Mouse (Mus musculus) lung, embryonic 14.5 days (tissue): ENCODE measurements around the gene Tnni3k. TPM values are rescaled to one million over a fixed set of nuclear protein-coding genes. Genes with fewer than 3 reads are reported as not detected.

Experiments used
- ATAC-seq: fragments of 200-750 bp; cut with Nextera tagmentation; 2 replicates; pipeline ENCODE4 v1.8.0; 2017; ENCODE audit warnings: mild to moderate bottlenecking, moderate TSS enrichment, moderate library complexity; ENCODE audit not compliant: insufficient read depth
- DNase-seq: peaks from one replicate; pipeline ENCODE4 v3.0.0-alpha.2; 2015
- H3K27ac ChIP-seq: fragments of 300-500 bp; sonication (generic); 2 replicates; pipeline ENCODE4 v1.5.1; 2014; ENCODE audit warnings: low read depth, mild to moderate bottlenecking, moderate library complexity
- H3K27me3 ChIP-seq: fragments of 300-500 bp; sonication (generic); 2 replicates; pipeline ENCODE4 v1.6.1; 2014; ENCODE audit warnings: low read length, control low read depth; ENCODE audit not compliant: insufficient read depth
- H3K36me3 ChIP-seq: fragments of 300-500 bp; sonication (generic); 2 replicates; pipeline ENCODE4 v1.6.1; 2014; ENCODE audit warnings: control low read depth; ENCODE audit not compliant: insufficient read depth
- H3K4me1 ChIP-seq: fragments of 300-500 bp; sonication (generic); 2 replicates; pipeline ENCODE4 v1.6.1; 2014; ENCODE audit warnings: antibody characterized with exemption, control low read depth; ENCODE audit not compliant: insufficient read depth
- H3K4me2 ChIP-seq: fragments of 300-500 bp; sonication (generic); 2 replicates; pipeline ENCODE4 v1.6.1; 2014; ENCODE audit warnings: mild to moderate bottlenecking
- H3K4me3 ChIP-seq: fragments of 300-500 bp; sonication (generic); 2 replicates; pipeline ENCODE4 v1.5.1; 2014; ENCODE audit warnings: low read depth, low read length
- H3K9ac ChIP-seq: fragments of 300-500 bp; sonication (generic); 2 replicates; pipeline ENCODE4 v1.6.1; 2014
- H3K9me3 ChIP-seq: fragments of 300-500 bp; sonication (generic); 2 replicates; pipeline ENCODE4 v1.6.1; 2016; ENCODE audit warnings: low read depth, low read length, control low read depth
- CTCF ChIP-seq: IDR thresholded peaks from 2 replicates; pipeline ENCODE4 v1.5.1; 2016; ENCODE audit warnings: antibody characterized with exemption, low read depth
- WGBS: fragments of 180-500 bp; shearing (Covaris S2); extraction: QIAGEN DNeasy Blood & Tissue Kit; methylation state at CpG from one replicate; pipeline ENCODE4 v1.1.7; 2014; 5-methylcytosine and 5-hydroxymethylcytosine counted together
- polyA plus RNA-seq: library from polyadenylated mRNA; unstranded; fragments of >200 nt; fragmentation: Nextera tagmentation; extraction: Ambion mirVana; gene quantifications from 2 replicates; pipeline ENCODE4 v1.2.1, GENCODE M21; 2014

Tnni3k gene
- polyA plus RNA-seq, 1 experiment from 2014 or later, result not detected

GRCm38 (mm10) chr3:154893225-154893624 is 162.0 kb downstream of the Tnni3k start:
- no peak for TF ChIP-seq CTCF
- H3K4me3 ChIP-seq, result no peak overlapping the region
- H3K4me2 ChIP-seq, result no peak overlapping the region
- no peak overlapping the region for H3K27ac ChIP-seq
- no peaks in the 10 kb centered on the region for H3K36me3 ChIP-seq
- no peaks in the 10 kb centered on the region for H3K27me3 ChIP-seq
- no peaks in the 10 kb centered on the region for H3K9me3 ChIP-seq
- WGBS, result 62% methylated on average over 3 of the region's 3 CpGs
- DNase-seq (no peak), ATAC-seq (peak; percentile 60)
- H3K9ac ChIP-seq, result no peak overlapping the region
- no peaks in the 10 kb centered on the region for H3K4me1 ChIP-seq

- H3K36me3 ChIP-seq, result no peaks in the 10 kb centered on the region
- no peak overlapping the region for H3K4me3 ChIP-seq
- no peak overlapping the region for H3K27ac ChIP-seq
- ATAC-seq (peak; percentile 80), DNase-seq (peak; percentile 55)
- no peak for TF ChIP-seq CTCF
- no peak overlapping the region for H3K9ac ChIP-seq
- no peaks in the 10 kb centered on the region for H3K9me3 ChIP-seq
- no peaks in the 10 kb centered on the region for H3K27me3 ChIP-seq
- no peak overlapping the region for H3K4me2 ChIP-seq
- no peaks in the 10 kb centered on the region for H3K4me1 ChIP-seq
- WGBS, result 8% methylated on average over 5 of the region's 5 CpGs
Measured at GRCm38 (mm10) chr3:154885452-154885851, 169.8 kb downstream of the Tnni3k start.

GRCm38 (mm10) chr3:154885048-154885447 is 170.2 kb downstream of the Tnni3k start:
- Histone ChIP-seq H3K27ac (no peak overlapping the region), H3K4me3 (no peak overlapping the region), H3K4me2 (no peak overlapping the region), H3K9ac (no peak overlapping the region), H3K9me3 (no peaks in the 10 kb centered on the region), H3K27me3 (no peaks in the 10 kb centered on the region), H3K4me1 (no peaks in the 10 kb centered on the region), H3K36me3 (no peaks in the 10 kb centered on the region)
- DNase-seq (no peak), ATAC-seq (no peak)
- WGBS, result 7% methylated on average over 5 of the region's 5 CpGs
- no peak for TF ChIP-seq CTCF

- ATAC-seq, result no peak; the same call in 1 of the 2 replicates
- no peaks in the 10 kb centered on the region for H3K36me3 ChIP-seq
- no peak overlapping the region for H3K9ac ChIP-seq
- TF ChIP-seq CTCF, result no peak
- DNase-seq, result no peak
- H3K4me3 ChIP-seq, result no peak overlapping the region
- H3K4me1 ChIP-seq, result no peaks in the 10 kb centered on the region
- H3K4me2 ChIP-seq, result no peak overlapping the region
- 66% methylated on average over 2 of the region's 2 CpGs for WGBS
- H3K27ac ChIP-seq, result no peak overlapping the region
- H3K9me3 ChIP-seq, result no peaks in the 10 kb centered on the region
- H3K27me3 ChIP-seq, result no peaks in the 10 kb centered on the region
Measured at GRCm38 (mm10) chr3:154881428-154881986, 173.7 kb downstream of the Tnni3k start.

- Histone ChIP-seq H3K4me3 (no peak overlapping the region), H3K27ac (no peak overlapping the region), H3K9me3 (no peaks in the 10 kb centered on the region), H3K36me3 (no peaks in the 10 kb centered on the region), H3K4me2 (no peak overlapping the region), H3K9ac (no peak overlapping the region), H3K4me1 (no peaks in the 10 kb centered on the region), H3K27me3 (no peaks in the 10 kb centered on the region)
- ATAC-seq (peak; percentile 52; the same call in 1 of the 2 replicates), DNase-seq (peak; percentile 50)
- no peak for TF ChIP-seq CTCF
- 22% methylated on average over 4 of the region's 4 CpGs for WGBS
Measured at GRCm38 (mm10) chr3:154880536-154880939, 174.7 kb downstream of the Tnni3k start.

- Histone ChIP-seq H3K27me3 (no peaks in the 10 kb centered on the region), H3K27ac (no peak overlapping the region), H3K9ac (no peak overlapping the region), H3K4me3 (no peak overlapping the region), H3K36me3 (no peaks in the 10 kb centered on the region), H3K4me2 (no peak overlapping the region), H3K4me1 (no peaks in the 10 kb centered on the region), H3K9me3 (no peaks in the 10 kb centered on the region)
- ATAC-seq (no peak), DNase-seq (no peak)
- TF ChIP-seq CTCF, result no peak
- WGBS, result 62% methylated on average over 5 of the region's 5 CpGs
Measured at GRCm38 (mm10) chr3:154880108-154880507, 175.1 kb downstream of the Tnni3k start.

- no peaks in the 10 kb centered on the region for H3K36me3 ChIP-seq
- no peak overlapping the region for H3K4me2 ChIP-seq
- DNase-seq (no peak), ATAC-seq (no peak)
- no peak overlapping the region for H3K4me3 ChIP-seq
- no peaks in the 10 kb centered on the region for H3K27me3 ChIP-seq
- H3K9me3 ChIP-seq, result no peaks in the 10 kb centered on the region
- 24% methylated on average over 2 of the region's 2 CpGs for WGBS
- no peaks in the 10 kb centered on the region for H3K4me1 ChIP-seq
- H3K27ac ChIP-seq, result no peak overlapping the region
- no peak for TF ChIP-seq CTCF
- no peak overlapping the region for H3K9ac ChIP-seq
Measured at GRCm38 (mm10) chr3:154879515-154879914, 175.7 kb downstream of the Tnni3k start.
